Mouse (Mus musculus) liver, postnatal 0 days (tissue): Measurements from ENCODE around the gene Prlhr.
A peak's percentile ranks its signal among the peaks of the same experiment; 100 is the strongest.

Experiments
- CTCF ChIP-seq: sonication (generic); IDR thresholded peaks from 2 replicates; pipeline ENCODE4 v1.5.1; 2016; ENCODE audit warnings: antibody characterized with exemption, low read depth
- EP300 ChIP-seq: IDR thresholded peaks from 2 replicates; pipeline ENCODE4 v1.6.1; 2016; ENCODE audit warnings: antibody characterized with exemption, low read depth, mild to moderate bottlenecking

DNA sequence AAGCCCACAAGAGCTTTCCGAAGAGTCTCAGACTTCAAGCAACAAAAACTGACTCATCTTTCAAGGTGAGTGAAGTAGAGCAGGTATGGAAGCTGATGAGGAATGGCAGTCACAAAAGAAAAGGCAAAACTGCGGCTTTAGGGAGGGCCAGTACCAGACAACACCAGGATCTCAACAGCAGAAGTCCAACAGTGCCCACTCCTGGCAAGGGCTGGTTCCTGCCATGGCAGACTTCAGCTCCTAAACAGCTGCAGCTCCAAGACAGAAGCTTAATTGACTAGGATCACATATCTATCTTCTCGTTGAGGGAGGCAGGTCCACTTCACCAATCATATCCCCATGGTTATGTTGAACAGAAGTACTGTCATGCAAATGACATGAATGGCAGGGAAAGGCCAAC is 45.3 kb upstream of the Prlhr start:
- TF ChIP-seq CTCF, result 0 out of 2 replicates have a peak, but pooled peaks have one; percentile 14
- TF ChIP-seq EP300, result no peak
